Mouse (Mus musculus): ENCODE results near the gene Usp51.

DNA sequence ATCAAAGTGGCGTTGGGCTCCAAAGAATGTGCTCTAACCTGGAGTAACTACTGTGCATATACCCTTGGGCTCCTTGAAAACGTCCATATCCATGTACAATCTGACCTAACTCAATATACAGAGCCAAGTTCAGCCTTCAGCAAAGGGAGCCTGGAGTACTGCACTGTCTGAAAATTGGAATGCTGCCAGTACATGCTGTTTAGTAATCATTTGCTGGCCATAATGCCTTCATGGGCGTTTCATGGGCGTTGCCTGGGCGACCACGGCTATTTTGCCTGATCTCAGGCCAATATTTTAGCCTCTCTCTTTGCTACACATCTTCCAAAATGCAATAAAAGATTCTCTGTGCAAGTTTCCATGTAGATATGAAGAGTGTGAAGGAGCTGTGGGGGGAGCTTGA, 36.7 kb upstream of the Usp51 start:
- TF ChIP-seq POLR2A (IDR thresholded peaks at IDR 0.05; ENCODE audit: extremely low read depth, insufficient read depth, low read length) (no peak), CTCF (IDR thresholded peaks at IDR 0.05; ENCODE audit: low read depth, low read length) (no peak)

Data from liver, adult 2 months (tissue).